Mouse (Mus musculus) forebrain, embryonic 14.5 days (tissue): ENCODE measurements around the gene Pax3. TPM values are rescaled to one million over a fixed set of nuclear protein-coding genes. Genes with fewer than 3 reads are reported as not detected.

ENCODE experiments used
- ATAC-seq: fragments of 200-750 bp; cut with Nextera tagmentation; 2 replicates; pipeline ENCODE4 v1.8.0; 2017; ENCODE audit warnings: mild to moderate bottlenecking, moderate library complexity
- DNase-seq: peaks from one replicate; pipeline ENCODE4 v3.0.0-alpha.2; 2015; ENCODE audit warnings: low spot score
- H3K27ac ChIP-seq: fragments of 300-500 bp; sonication (generic); 2 replicates; pipeline ENCODE4 v1.5.1; 2014; ENCODE audit warnings: low read depth, mild to moderate bottlenecking, control low read depth, low read length, moderate library complexity
- H3K27me3 ChIP-seq: fragments of 300-500 bp; sonication (generic); replicated peaks from 2 replicates; pipeline ENCODE4 v1.6.1; 2014; ENCODE audit warnings: low read length, control low read depth, mixed read lengths; ENCODE audit not compliant: control insufficient read depth, insufficient read depth
- H3K36me3 ChIP-seq: fragments of 300-500 bp; sonication (generic); 2 replicates; pipeline ENCODE4 v1.6.1; 2014; ENCODE audit warnings: low read length, control low read depth; ENCODE audit not compliant: control insufficient read depth, insufficient read depth
- H3K4me1 ChIP-seq: fragments of 300-500 bp; sonication (generic); 2 replicates; pipeline ENCODE4 v1.6.1; 2014; ENCODE audit warnings: antibody characterized with exemption, low read length, control low read depth; ENCODE audit not compliant: control insufficient read depth, insufficient read depth
- H3K4me2 ChIP-seq: fragments of 300-500 bp; sonication (generic); 2 replicates; pipeline ENCODE4 v1.6.1; 2014; ENCODE audit warnings: mild to moderate bottlenecking, control low read depth, low read length
- H3K4me3 ChIP-seq: fragments of 300-500 bp; sonication (generic); 2 replicates; pipeline ENCODE4 v1.5.1; 2014; ENCODE audit warnings: low read depth, low read length, control low read depth
- H3K9ac ChIP-seq: fragments of 300-500 bp; sonication (generic); 2 replicates; pipeline ENCODE4 v1.6.1; 2014; ENCODE audit warnings: mild to moderate bottlenecking, low read length, control low read depth, moderate library complexity
- H3K9me3 ChIP-seq: fragments of 300-500 bp; sonication (generic); replicated peaks from 2 replicates; pipeline ENCODE4 v1.6.1; 2016; ENCODE audit warnings: low read length, control low read depth, mixed read lengths; ENCODE audit not compliant: control insufficient read depth
- WGBS: fragments of 180-500 bp; shearing (Covaris S2); extraction: QIAGEN DNeasy Blood & Tissue Kit; methylation state at CpG from one replicate; pipeline ENCODE4 v1.1.7; 2014; 5-methylcytosine and 5-hydroxymethylcytosine counted together
- polyA plus RNA-seq: library from polyadenylated mRNA; unstranded; fragments of >200 nt; fragmentation: Nextera tagmentation; extraction: Ambion mirVana; gene quantifications from 2 replicates; pipeline ENCODE4 v1.2.1, GENCODE M21; 2014

Gene Pax3
- polyA plus RNA-seq, 1 experiment from 2014 or later, result 0.24 TPM

GRCm38 (mm10) chr1:78194381-78195047, 2.4 kb downstream of the Pax3 start:
- Histone ChIP-seq H3K36me3 (no peaks in the 10 kb centered on the region), H3K27ac (no peak overlapping the region), H3K4me3 (no peak overlapping the region), H3K4me1 (peaks cover 7% of the 10 kb centered on the region; the same call in 1 of the 2 replicates), H3K9me3 (no peaks in the 10 kb centered on the region), H3K4me2 (no peak overlapping the region), H3K9ac (no peak overlapping the region), H3K27me3 (peaks cover 98% of the 10 kb centered on the region)
- WGBS, result 1% methylated on average over 6 of the region's 6 CpGs
- ATAC-seq, result no peak
- DNase-seq, result no peak

- Histone ChIP-seq H3K27ac (no peak overlapping the region), H3K4me3 (no peak overlapping the region), H3K9me3 (no peaks in the 10 kb centered on the region), H3K4me2 (no peak overlapping the region), H3K9ac (no peak overlapping the region), H3K27me3 (peaks cover 98% of the 10 kb centered on the region), H3K36me3 (no peaks in the 10 kb centered on the region), H3K4me1 (peaks cover 7% of the 10 kb centered on the region; the same call in 1 of the 2 replicates)
- ATAC-seq, result no peak
- DNase-seq, result no peak
- WGBS, result 1% methylated on average over 20 of the region's 20 CpGs
Observed at GRCm38 (mm10) chr1:78193465-78193991, 3.4 kb downstream of the Pax3 start.

GRCm38 (mm10) chr1:78192746-78193464, 4.0 kb downstream of the Pax3 start:
- 6% methylated on average over 20 of the region's 20 CpGs for WGBS
- DNase-seq (no peak), ATAC-seq (no peak)
- H3K4me3 ChIP-seq, result no peak overlapping the region
- H3K27me3 ChIP-seq, result peaks cover 98% of the 10 kb centered on the region
- no peak overlapping the region for H3K27ac ChIP-seq
- H3K9me3 ChIP-seq, result no peaks in the 10 kb centered on the region
- H3K4me2 ChIP-seq, result no peak overlapping the region
- no peaks in the 10 kb centered on the region for H3K36me3 ChIP-seq
- peaks cover 7% of the 10 kb centered on the region; the same call in 1 of the 2 replicates for H3K4me1 ChIP-seq
- no peak overlapping the region for H3K9ac ChIP-seq

- Histone ChIP-seq H3K9ac (no peak overlapping the region), H3K9me3 (no peaks in the 10 kb centered on the region), H3K27me3 (peaks cover 98% of the 10 kb centered on the region), H3K4me1 (peaks cover 7% of the 10 kb centered on the region; the same call in 1 of the 2 replicates), H3K4me2 (no peak overlapping the region), H3K4me3 (no peak overlapping the region), H3K36me3 (no peaks in the 10 kb centered on the region), H3K27ac (no peak overlapping the region)
- ATAC-seq (no peak), DNase-seq (no peak)
- WGBS, result 12% methylated on average over 19 of the region's 19 CpGs
Observed at GRCm38 (mm10) chr1:78192217-78192735, 4.7 kb downstream of the Pax3 start.

GRCm38 (mm10) chr1:78191761-78192160, 5.2 kb downstream of the Pax3 start:
- no peak overlapping the region for H3K27ac ChIP-seq

GRCm38 (mm10) chr1:78191331-78191730, 5.6 kb downstream of the Pax3 start:
- 69% methylated on average over 1 of the region's 1 CpGs for WGBS
- DNase-seq (no peak), ATAC-seq (no peak)
- no peak overlapping the region for H3K4me3 ChIP-seq
- no peak overlapping the region for H3K9ac ChIP-seq
- no peaks in the 10 kb centered on the region for H3K36me3 ChIP-seq
- H3K9me3 ChIP-seq, result no peaks in the 10 kb centered on the region
- H3K27me3 ChIP-seq, result peaks cover 98% of the 10 kb centered on the region
- H3K4me2 ChIP-seq, result no peak overlapping the region
- H3K27ac ChIP-seq, result no peak overlapping the region
- peaks cover 2% of the 10 kb centered on the region; the same call in 1 of the 2 replicates for H3K4me1 ChIP-seq

More at GRCm38 (mm10) chr1:78191761-78192160, 5.2 kb downstream of the Pax3 start:
- 41% methylated on average over 1 of the region's 1 CpGs for WGBS
- H3K4me1 ChIP-seq, result peaks cover 6% of the 10 kb centered on the region; the same call in 1 of the 2 replicates
- H3K27me3 ChIP-seq, result peaks cover 98% of the 10 kb centered on the region
- no peak overlapping the region for H3K4me2 ChIP-seq
- ATAC-seq, result no peak
- no peak for DNase-seq
- H3K4me3 ChIP-seq, result no peak overlapping the region
- no peak overlapping the region for H3K9ac ChIP-seq
- H3K9me3 ChIP-seq, result no peaks in the 10 kb centered on the region
- no peaks in the 10 kb centered on the region for H3K36me3 ChIP-seq

GRCm38 (mm10) chr1:78190386-78191111, 6.4 kb downstream of the Pax3 start:
- Histone ChIP-seq H3K27me3 (peaks cover 98% of the 10 kb centered on the region), H3K4me3 (no peak overlapping the region), H3K36me3 (no peaks in the 10 kb centered on the region), H3K9ac (no peak overlapping the region), H3K27ac (no peak overlapping the region), H3K4me1 (peaks cover 2% of the 10 kb centered on the region; the same call in 1 of the 2 replicates), H3K9me3 (no peaks in the 10 kb centered on the region), H3K4me2 (peak overlapping the region; percentile 48; the same call in 1 of the 2 replicates)
- no peak for DNase-seq
- peak; percentile 15; the same call in 1 of the 2 replicates for ATAC-seq
- 3% methylated on average over 12 of the region's 12 CpGs for WGBS

- peak overlapping the region; percentile 48 for H3K4me2 ChIP-seq
- WGBS, result under 1% methylated on average over 47 of the region's 47 CpGs
- H3K4me1 ChIP-seq, result peaks cover 2% of the 10 kb centered on the region; the same call in 1 of the 2 replicates
- no peak overlapping the region for H3K27ac ChIP-seq
- H3K9me3 ChIP-seq, result no peaks in the 10 kb centered on the region
- H3K9ac ChIP-seq, result no peak overlapping the region
- H3K36me3 ChIP-seq, result no peaks in the 10 kb centered on the region
- peak; percentile 79 for ATAC-seq
- no peak for DNase-seq
- peaks cover 98% of the 10 kb centered on the region for H3K27me3 ChIP-seq
- peak overlapping the region; percentile 15; the same call in 1 of the 2 replicates for H3K4me3 ChIP-seq
Observed at GRCm38 (mm10) chr1:78189501-78190345, 7.2 kb downstream of the Pax3 start.
